Mouse (Mus musculus): ENCODE results near the gene Stxbp1.
"Not testable (repeated sequence)": the region's sequence is repeated elsewhere in the genome, so short reads cannot be mapped to it uniquely, and the experiment has no call there.

Gene Stxbp1

GRCm38 (mm10) chr2:32874070-32874469, 27.0 kb upstream of the Stxbp1 start:
- DNase-seq (ENCODE audit: low spot score), result no peak

- DNase-seq (ENCODE audit: low spot score), result no peak
Observed at GRCm38 (mm10) chr2:32870275-32871100, 23.4 kb upstream of the Stxbp1 start.

GRCm38 (mm10) chr2:32869721-32870274, 22.8 kb upstream of the Stxbp1 start:
- DNase-seq (ENCODE audit: low spot score), result no peak

- DNase-seq (ENCODE audit: low spot score), result no peak
Observed at GRCm38 (mm10) chr2:32867354-32867753, 20.3 kb upstream of the Stxbp1 start.

- no peak for DNase-seq (ENCODE audit: low spot score)
Observed at GRCm38 (mm10) chr2:32864755-32865154, 17.7 kb upstream of the Stxbp1 start.

GRCm38 (mm10) chr2:32863317-32863716, 16.3 kb upstream of the Stxbp1 start:
- no peak for DNase-seq (ENCODE audit: low spot score)

GRCm38 (mm10) chr2:32860799-32861198, 13.8 kb upstream of the Stxbp1 start:
- DNase-seq (ENCODE audit: low spot score), result no peak

GRCm38 (mm10) chr2:32859622-32860012, 12.6 kb upstream of the Stxbp1 start:
- no peak for DNase-seq (ENCODE audit: low spot score)

- no peak for DNase-seq (ENCODE audit: low spot score)
Observed at GRCm38 (mm10) chr2:32859010-32859621, 12.1 kb upstream of the Stxbp1 start.

- peak; percentile 54 for DNase-seq (ENCODE audit: low spot score)
Observed at GRCm38 (mm10) chr2:32857584-32857983, 10.5 kb upstream of the Stxbp1 start.

- DNase-seq (ENCODE audit: low spot score), result no peak
Observed at GRCm38 (mm10) chr2:32855790-32856465, 8.9 kb upstream of the Stxbp1 start.

GRCm38 (mm10) chr2:32855046-32855785, 8.2 kb upstream of the Stxbp1 start:
- no peak for DNase-seq (ENCODE audit: low spot score)

GRCm38 (mm10) chr2:32854206-32854605, 7.2 kb upstream of the Stxbp1 start:
- DNase-seq (ENCODE audit: low spot score), result peak; percentile 74

GRCm38 (mm10) chr2:32853716-32854115, 6.7 kb upstream of the Stxbp1 start:
- not testable (repeated sequence) for DNase-seq (ENCODE audit: low spot score)

GRCm38 (mm10) chr2:32852156-32852555, 5.1 kb upstream of the Stxbp1 start:
- DNase-seq (ENCODE audit: low spot score), result no peak

GRCm38 (mm10) chr2:32847468-32847821, 400 bp upstream of the Stxbp1 start:
- no peak for DNase-seq (ENCODE audit: low spot score)

GRCm38 (mm10) chr2:32846101-32846804, 792 bp downstream of the Stxbp1 start:
- DNase-seq (ENCODE audit: low spot score), result peak; percentile 45

GRCm38 (mm10) chr2:32845572-32846100, 1.4 kb downstream of the Stxbp1 start:
- DNase-seq (ENCODE audit: low spot score), result no peak

- no peak for DNase-seq (ENCODE audit: low spot score)
Observed at GRCm38 (mm10) chr2:32842558-32842957, 4.5 kb downstream of the Stxbp1 start.

GRCm38 (mm10) chr2:32841099-32841498, 5.9 kb downstream of the Stxbp1 start:
- DNase-seq (ENCODE audit: low spot score), result no peak

- no peak for DNase-seq (ENCODE audit: low spot score)
Observed at GRCm38 (mm10) chr2:32839261-32839660, 7.8 kb downstream of the Stxbp1 start.

Measured in spleen, adult 12 weeks (tissue).